Mouse (Mus musculus) layer of hippocampus, adult 8-10 months (tissue): ENCODE results near the gene Sppl2b. TPM values are rescaled to one million over a fixed set of nuclear protein-coding genes. Genes with fewer than 3 reads are reported as not detected.
"Not testable (repeated sequence)": the region's sequence is repeated elsewhere in the genome, so short reads cannot be mapped to it uniquely, and the experiment has no call there.

Source experiments
- DNase-seq, 2 experiments: peaks; one replicate each; pipeline ENCODE4 v3.0.0; 2022; ENCODE audit warnings: low spot score in 2 of 2
- total RNA-seq, 4 experiments: library from RNA; stranded (reverse); gene quantifications; 2 replicates each; pipeline ENCODE4 v1.2.4; 2022

The Sppl2b gene
- total RNA-seq, result 10 to 100 TPM; 53.9 to 68.2 (median 59.3) TPM

- DNase-seq, result peak; percentile 90 to 97
These were observed at the start of gene Sppl2b, which contains the start of gene Lsm7 for GRCm38 (mm10) chr10:80854913-80855748. Gene Sppl2b, plus strand, starts transcription at chr10:80855275. Gene Lsm7, minus strand, starts transcription at chr10:80855209.

- DNase-seq, result no peak
These were observed 49.8 kb upstream of the Sppl2b start for GRCm38 (mm10) chr10:80805322-80805721.

DNA sequence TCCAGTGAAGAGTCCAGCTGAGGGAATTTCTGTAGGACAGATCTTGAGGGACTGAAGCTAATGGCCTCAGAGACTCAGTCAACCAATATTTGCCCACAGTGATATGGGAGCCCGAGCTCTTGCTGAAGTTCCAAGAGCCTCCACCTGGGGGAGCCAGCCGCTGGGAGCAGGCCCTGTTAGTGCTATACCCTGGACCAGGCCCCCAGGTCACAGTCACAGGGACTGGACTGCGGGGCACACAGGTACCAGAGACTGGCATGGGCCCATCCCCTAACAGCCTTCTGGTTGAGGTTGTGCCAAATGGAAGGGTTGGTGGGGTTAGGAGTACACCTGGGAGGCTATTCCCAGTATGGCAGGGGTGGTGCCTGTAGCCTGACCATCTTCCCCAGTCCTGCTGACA, 49.1 kb upstream of the Sppl2b start:
- DNase-seq, result peak in 1 of 2 experiments; percentile 78

- no peak for DNase-seq
These were observed 48.6 kb upstream of the Sppl2b start for GRCm38 (mm10) chr10:80806341-80807056.

DNA sequence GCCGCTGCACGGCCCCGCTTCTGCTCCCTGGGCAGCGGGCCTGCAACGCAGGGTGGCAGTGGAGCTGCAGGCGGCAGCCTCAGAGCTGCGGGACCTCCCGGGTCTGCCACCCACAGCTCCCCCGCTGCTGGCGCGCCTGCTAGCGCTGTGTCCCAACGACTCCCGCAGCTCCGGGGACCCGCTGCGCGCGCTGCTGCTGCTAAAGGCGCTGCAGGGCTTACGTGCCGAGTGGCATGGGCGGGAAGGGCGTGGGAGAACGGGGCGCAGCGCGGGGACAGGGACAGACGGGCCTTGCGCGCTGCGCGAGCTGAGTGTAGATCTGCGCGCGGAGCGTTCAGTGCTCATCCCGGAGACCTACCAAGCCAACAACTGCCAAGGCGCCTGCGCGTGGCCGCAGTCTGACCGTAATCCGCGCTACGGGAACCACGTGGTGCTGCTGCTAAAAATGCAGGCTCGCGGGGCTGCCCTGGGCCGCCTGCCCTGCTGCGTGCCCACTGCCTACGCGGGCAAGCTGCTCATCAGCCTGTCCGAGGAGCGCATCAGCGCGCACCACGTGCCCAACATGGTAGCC, 47.9 kb upstream of the Sppl2b start:
- peak; percentile 88 to 89 for DNase-seq

- DNase-seq, result no peak
These were observed 46.7 kb upstream of the Sppl2b start for GRCm38 (mm10) chr10:80808099-80808984.

DNA sequence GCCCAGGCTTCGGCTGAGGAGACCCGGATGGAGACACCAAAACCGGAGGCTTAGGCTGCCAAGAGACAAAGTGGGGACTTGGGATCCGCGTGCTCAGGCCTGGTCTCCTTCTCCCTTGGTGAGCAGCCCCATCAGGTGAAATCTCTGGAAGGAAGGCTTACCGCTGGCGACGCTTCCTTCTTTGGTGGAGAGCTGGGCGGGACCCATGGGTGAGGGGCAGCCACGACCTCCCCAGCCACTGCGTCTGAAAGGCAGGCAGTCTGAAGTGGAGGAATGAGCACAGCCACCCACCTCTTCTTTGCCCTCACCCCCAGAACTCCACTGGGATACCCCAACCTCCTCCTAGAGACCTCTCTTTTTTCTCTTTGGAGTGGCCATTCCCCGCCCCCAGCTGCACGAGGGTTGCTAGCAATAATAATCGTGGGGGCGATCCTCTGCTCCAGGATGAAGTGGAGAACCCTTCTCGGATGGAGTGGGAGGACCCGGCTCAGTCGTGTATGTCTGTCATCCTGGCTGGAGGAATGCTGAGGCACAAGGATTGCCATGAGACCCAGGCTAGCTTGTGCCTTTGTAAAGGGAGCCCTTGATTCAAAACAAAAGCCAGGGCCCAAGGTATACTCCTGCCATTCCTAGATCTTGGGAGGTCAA, 46.0 kb upstream of the Sppl2b start:
- DNase-seq, result no peak

DNA sequence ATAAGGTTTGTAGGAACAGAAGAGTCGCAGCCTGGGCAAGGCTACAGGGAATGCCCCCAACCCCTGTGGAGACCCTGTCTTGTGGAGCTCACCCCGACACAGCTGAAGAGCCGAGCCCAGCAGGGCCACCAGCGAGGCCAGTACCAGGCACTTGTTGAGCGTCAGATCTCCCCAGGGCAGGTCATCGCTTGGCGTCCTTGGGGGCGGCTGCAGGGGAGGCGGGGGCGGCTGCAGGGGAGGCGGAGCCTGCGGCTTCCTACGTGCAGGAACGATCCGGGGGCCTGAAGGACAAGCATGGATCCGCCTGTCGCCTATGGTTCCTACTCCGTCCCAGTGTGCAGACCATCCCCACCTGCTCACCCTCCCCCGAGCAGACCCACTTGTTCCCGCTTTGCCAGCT, 45.0 kb upstream of the Sppl2b start:
- DNase-seq, result no peak

DNA sequence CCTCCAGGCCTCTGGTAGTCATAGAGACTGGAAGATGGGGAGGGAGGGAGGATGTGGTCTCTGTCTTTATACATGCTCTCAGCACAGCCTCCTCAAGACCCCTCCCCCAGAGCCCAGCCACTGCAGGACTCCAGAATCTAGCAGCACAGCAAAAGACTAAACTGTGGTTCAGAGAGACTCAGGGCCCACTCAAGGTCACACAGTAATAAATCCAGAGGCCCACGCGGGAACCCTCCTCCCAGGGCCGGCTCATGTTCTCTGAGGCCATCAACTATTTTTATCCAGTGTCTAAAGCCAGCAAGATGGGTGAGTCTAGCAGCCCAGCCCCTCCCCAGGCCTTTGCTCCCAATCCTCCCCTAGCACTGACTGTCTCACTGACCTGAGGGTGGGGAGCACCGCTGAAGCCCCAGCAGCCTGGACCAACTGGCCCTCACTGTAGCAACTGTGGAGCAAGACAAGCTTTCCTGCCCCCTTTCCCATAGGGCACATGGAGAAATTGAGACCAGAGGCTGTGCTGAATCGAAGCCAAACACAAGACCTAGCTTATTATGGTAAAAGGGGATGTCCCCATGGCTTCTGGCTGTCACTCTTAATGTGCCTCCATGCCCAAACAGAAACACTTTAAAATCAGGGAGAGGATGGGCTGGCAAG, 42.6 kb upstream of the Sppl2b start:
- no peak for DNase-seq

GRCm38 (mm10) chr10:80813366-80813765, 41.7 kb upstream of the Sppl2b start, which contains the start of gene Jsrp1:
Gene Jsrp1, minus strand, starts transcription at chr10:80813498.
- no peak for DNase-seq

DNA sequence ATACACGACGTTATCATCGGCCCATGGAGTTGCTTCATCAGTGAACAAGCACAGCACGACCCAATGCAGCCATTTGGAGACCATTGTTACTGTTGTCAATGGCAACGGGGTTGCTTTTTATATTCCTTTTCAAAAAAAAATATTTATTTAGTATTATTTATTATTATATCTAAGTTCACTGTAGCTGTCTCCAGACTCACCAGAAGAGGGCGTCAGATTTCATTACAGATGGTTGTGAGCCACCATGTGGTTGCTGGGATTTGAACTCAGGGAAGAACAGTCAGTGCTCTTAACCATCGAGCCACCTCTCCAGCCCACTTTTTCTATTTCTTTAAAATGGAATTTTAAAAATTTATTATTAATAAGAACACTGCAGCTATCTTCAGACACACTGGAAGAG, 40.3 kb upstream of the Sppl2b start:
- no peak for DNase-seq

DNA sequence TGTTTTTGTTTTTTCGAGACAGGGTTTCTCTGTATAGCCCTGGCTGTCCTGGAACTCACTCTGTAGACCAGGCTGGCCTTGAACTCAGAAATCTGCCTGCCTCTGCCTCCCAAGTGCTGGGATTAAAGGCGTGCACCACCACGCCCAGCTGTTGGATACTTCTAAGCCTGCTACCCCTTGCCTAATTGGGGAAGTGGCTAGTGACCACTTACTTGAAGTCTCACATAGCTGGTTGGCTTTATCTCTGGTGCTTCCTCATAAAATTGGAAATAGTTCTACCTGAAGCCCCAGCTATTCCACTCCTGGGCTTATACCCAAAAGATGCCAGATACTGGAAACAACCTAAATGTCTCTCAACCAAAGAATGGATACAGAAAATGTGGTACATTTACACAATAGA, 38.8 kb upstream of the Sppl2b start:
- DNase-seq, result not testable (repeated sequence)

DNA sequence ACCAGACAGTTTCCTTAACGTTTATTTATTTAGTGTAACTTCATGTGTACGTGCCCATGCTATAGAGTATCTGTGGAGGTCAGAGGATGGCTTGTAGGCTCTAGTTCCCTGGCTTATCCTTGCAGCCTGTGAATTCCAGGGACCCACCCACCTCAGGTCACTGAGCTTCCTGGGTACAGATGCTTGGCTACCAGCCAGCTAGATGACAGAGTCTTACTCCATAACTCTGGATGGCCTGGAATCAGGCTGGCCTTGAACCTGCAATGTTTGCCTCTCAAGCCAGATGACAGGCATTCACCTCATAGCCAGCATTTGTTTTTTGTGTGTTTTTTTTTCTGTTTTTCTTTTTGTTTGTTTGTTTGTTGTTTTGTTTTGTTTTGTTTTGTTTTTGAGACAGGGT, 37.9 kb upstream of the Sppl2b start:
- DNase-seq, result no peak

DNA sequence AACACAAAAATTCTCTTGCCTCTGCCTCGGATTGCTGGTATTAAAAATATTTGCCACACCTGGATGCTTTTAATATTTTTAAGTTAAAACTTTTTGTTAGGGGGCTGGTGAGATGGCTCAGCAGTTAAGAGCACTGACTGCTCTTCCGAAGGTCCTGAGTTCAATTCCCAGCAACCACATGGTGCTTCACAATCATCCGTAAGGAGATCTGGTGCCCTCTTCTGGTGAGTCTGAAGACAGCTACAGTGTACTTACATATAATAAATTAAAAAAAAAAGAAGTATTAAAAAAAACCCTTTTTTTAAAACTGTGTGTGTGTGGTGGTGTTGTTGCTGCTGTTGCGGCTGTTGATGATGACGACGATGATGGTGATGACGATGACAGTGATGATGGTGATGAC, 37.1 kb upstream of the Sppl2b start:
- DNase-seq, result not testable (repeated sequence)

GRCm38 (mm10) chr10:80818599-80819281, 36.3 kb upstream of the Sppl2b start:
- no peak for DNase-seq

GRCm38 (mm10) chr10:80819406-80819805, 35.7 kb upstream of the Sppl2b start:
- DNase-seq, result no peak

- DNase-seq, result no peak
These were observed 33.1 kb upstream of the Sppl2b start for GRCm38 (mm10) chr10:80821991-80822390.

DNA sequence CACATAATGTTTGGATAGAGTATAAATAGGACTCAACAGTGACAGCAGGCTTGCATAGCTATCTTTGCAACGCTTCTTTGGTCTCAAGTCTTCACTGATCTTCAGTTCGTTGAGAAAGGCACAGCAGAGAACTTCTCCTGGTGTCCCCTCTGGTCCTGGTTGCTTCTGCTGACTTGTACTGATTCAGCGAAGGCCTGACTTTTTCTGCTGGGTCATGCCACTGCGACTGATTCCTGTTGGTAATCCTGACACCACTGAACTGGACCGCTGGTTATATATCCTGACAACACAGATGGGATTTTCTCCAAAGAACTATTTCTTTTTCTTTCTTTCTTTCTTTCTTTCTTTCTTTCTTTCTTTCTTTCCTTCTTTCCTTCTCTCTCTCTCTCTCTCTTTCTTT, 32.5 kb upstream of the Sppl2b start:
- no peak for DNase-seq

- DNase-seq, result no peak
These were observed 31.8 kb upstream of the Sppl2b start for GRCm38 (mm10) chr10:80823316-80823715.
